ENCODE assay signal across 11 mouse cellular contexts in genomic region chr2:127990856-127991479, GRCm38 (mm10).
DNase-seq lines count a peak whose midpoint lies in the region; ATAC-seq and TF ChIP-seq lines count a peak whose summit lies in the region.
"Had no signal": no experiment of that assay in that cellular context is flagged by ENCODE, and none has a peak within 500 bp of the region (broad histone marks: within the 10 kb centered on the region; RNA-seq: fewer than 3 reads in every experiment).

No protein-coding gene starts in this region.

- no peaks in the 10 kb centered on the region for H3K9me3 ChIP-seq in kidney, embryonic 15.5 days (replicated peaks)
- no peaks in the 10 kb centered on the region for H3K9me3 ChIP-seq in liver, postnatal 0 days (ENCODE audit: low read length)
- no peaks in the 10 kb centered on the region for H3K9me3 ChIP-seq in forebrain, embryonic 11.5 days (ENCODE audit: control insufficient read depth, low read length)
- H3K9me3 ChIP-seq: G1E; megakaryocyte, embryonic 14.5 days had no signal

- 50% methylated on average over 6 of the region's 6 CpGs for WGBS in kidney, embryonic 15.5 days
- 43% methylated on average over 6 of the region's 6 CpGs for WGBS in liver, postnatal 0 days (ENCODE audit: insufficient replicate concordance)
- WGBS in forebrain, embryonic 11.5 days, result 78% methylated on average over 6 of the region's 6 CpGs

- no peak for TF ChIP-seq CTCF in liver, postnatal 0 days (IDR thresholded peaks at IDR 0.05; ENCODE audit: low read depth)
- TF ChIP-seq CTCF in layer of hippocampus, adult 2 months (conservative IDR thresholded peaks at IDR 0.05), result no peak

- 0 out of 2 replicates have a peak, but pooled peaks cover 3% of the 10 kb centered on the region for H3K4me1 ChIP-seq in kidney, embryonic 15.5 days
- H3K4me1 ChIP-seq in liver, postnatal 0 days (ENCODE audit: insufficient read depth), result peaks cover 9% of the 10 kb centered on the region
- no peaks in the 10 kb centered on the region for H3K4me1 ChIP-seq in forebrain, embryonic 11.5 days (replicated peaks; ENCODE audit: control insufficient read depth, insufficient read depth, low read length)
- H3K4me1 ChIP-seq: megakaryocyte, embryonic 14.5 days had no signal

- no peak for ATAC-seq in kidney, embryonic 15.5 days (replicated peaks; ENCODE audit: low FRiP score)
- ATAC-seq in liver, postnatal 0 days, result peak; percentile 63
- ATAC-seq in forebrain, embryonic 11.5 days (replicated peaks; ENCODE audit: low FRiP score), result no peak
- ATAC-seq: intestine, postnatal 0 days had no signal

- H3K4me2 ChIP-seq in kidney, embryonic 15.5 days, result no peak overlapping the region
- no peak overlapping the region for H3K4me2 ChIP-seq in liver, postnatal 0 days (ENCODE audit: low read depth, low read length)
- no peak overlapping the region for H3K4me2 ChIP-seq in forebrain, embryonic 11.5 days (ENCODE audit: low read depth, low read length, severe bottlenecking)

- H3K4me3 ChIP-seq in kidney, embryonic 15.5 days (replicated peaks), result no peak overlapping the region
- no peak overlapping the region for H3K4me3 ChIP-seq in liver, postnatal 0 days (ENCODE audit: low read depth, low read length)
- no peak overlapping the region for H3K4me3 ChIP-seq in layer of hippocampus, adult 2 months
- H3K4me3 ChIP-seq in forebrain, embryonic 11.5 days (ENCODE audit: low read depth, low read length), result no peak overlapping the region
- H3K4me3 ChIP-seq: megakaryocyte, embryonic 14.5 days had no signal

- H3K36me3 ChIP-seq in kidney, embryonic 15.5 days, result no peaks in the 10 kb centered on the region
- H3K36me3 ChIP-seq in liver, postnatal 0 days (replicated peaks; ENCODE audit: insufficient read depth, low read length), result no peaks in the 10 kb centered on the region
- no peaks in the 10 kb centered on the region for H3K36me3 ChIP-seq in forebrain, embryonic 11.5 days (ENCODE audit: control insufficient read depth, insufficient read depth, low read length)
- H3K36me3 ChIP-seq: G1E had no signal

- no peaks in the 10 kb centered on the region for H3K27me3 ChIP-seq in kidney, embryonic 15.5 days
- H3K27me3 ChIP-seq in liver, postnatal 0 days (ENCODE audit: insufficient read depth, low read length), result no peaks in the 10 kb centered on the region
- H3K27me3 ChIP-seq in forebrain, embryonic 11.5 days (ENCODE audit: control insufficient read depth, insufficient read depth, low read length), result no peaks in the 10 kb centered on the region

- DNase-seq in kidney, adult 11 months, result peak; percentile 9
- peak; percentile 28 for DNase-seq in NIH3T3 (ENCODE audit: low read depth)
- peak; percentile 29 for DNase-seq in gastrocnemius, postnatal 25 days
- no peak for DNase-seq in liver, postnatal 0 days
- DNase-seq in layer of hippocampus, adult 2 months (ENCODE audit: low spot score in 2 of 2), result no peak
- no peak for DNase-seq in forebrain, embryonic 11.5 days (ENCODE audit: low spot score)
- no peak for DNase-seq in layer of hippocampus, postnatal 25 days (ENCODE audit: extremely low spot score in 1 of 2, low spot score in 1 of 2)

- no peak for TF ChIP-seq EP300 in liver, postnatal 0 days (IDR thresholded peaks at IDR 0.05; ENCODE audit: low read depth)

- no peak overlapping the region for H3K27ac ChIP-seq in kidney, embryonic 15.5 days
- H3K27ac ChIP-seq in liver, postnatal 0 days (ENCODE audit: low read depth), result no peak overlapping the region
- no peak overlapping the region for H3K27ac ChIP-seq in layer of hippocampus, adult 2 months
- no peak overlapping the region for H3K27ac ChIP-seq in forebrain, embryonic 11.5 days (ENCODE audit: low read depth, low read length)

- no peak overlapping the region for H3K9ac ChIP-seq in kidney, embryonic 15.5 days
- H3K9ac ChIP-seq in liver, postnatal 0 days (replicated peaks), result no peak overlapping the region
- no peak overlapping the region for H3K9ac ChIP-seq in forebrain, embryonic 11.5 days (ENCODE audit: low read length)

Comparison
In these comparisons a context has a peak if more than half of its experiments do, and no peak if none do; other contexts are left out.
1. DNase-seq: peak in kidney, adult 11 months (single experiment), NIH3T3 (single experiment) and gastrocnemius, postnatal 25 days (single experiment); none in liver, postnatal 0 days (single experiment), layer of hippocampus, adult 2 months (0 of 2), forebrain, embryonic 11.5 days (single experiment) and layer of hippocampus, postnatal 25 days (0 of 2).